Mouse (Mus musculus) forebrain, embryonic 16.5 days (tissue): ENCODE measurements around the gene Vwa3b. TPM values are rescaled to one million over a fixed set of nuclear protein-coding genes. Genes with fewer than 3 reads are reported as not detected.

Experiments
- ATAC-seq: fragments of 200-750 bp; cut with Nextera tagmentation; 2 replicates; pipeline ENCODE4 v1.8.0; 2017; ENCODE audit warnings: mild to moderate bottlenecking, moderate library complexity
- H3K27ac ChIP-seq: fragments of 300-500 bp; sonication (generic); 2 replicates; pipeline ENCODE4 v1.5.1; 2014; ENCODE audit warnings: low read length, control low read depth
- H3K27me3 ChIP-seq: fragments of 300-500 bp; sonication (generic); replicated peaks from 2 replicates; pipeline ENCODE4 v1.6.1; 2014; ENCODE audit warnings: low read length; ENCODE audit not compliant: control insufficient read depth, insufficient read depth
- H3K36me3 ChIP-seq: fragments of 300-500 bp; sonication (generic); 2 replicates; pipeline ENCODE4 v1.6.1; 2014; ENCODE audit not compliant: control insufficient read depth, insufficient read depth
- H3K4me1 ChIP-seq: fragments of 300-500 bp; sonication (generic); replicated peaks from 2 replicates; pipeline ENCODE4 v1.6.1; 2014; ENCODE audit warnings: low read length; ENCODE audit not compliant: control insufficient read depth, insufficient read depth
- H3K4me2 ChIP-seq: fragments of 300-500 bp; sonication (generic); 2 replicates; pipeline ENCODE4 v1.6.1; 2014; ENCODE audit warnings: mild to moderate bottlenecking, low read length, control low read depth
- H3K4me3 ChIP-seq: fragments of 300-500 bp; sonication (generic); replicated peaks from 2 replicates; pipeline ENCODE4 v1.5.1; 2014; ENCODE audit warnings: mild to moderate bottlenecking, low read length, control low read depth
- H3K9ac ChIP-seq: fragments of 300-500 bp; sonication (generic); replicated peaks from 2 replicates; pipeline ENCODE4 v1.6.1; 2014; ENCODE audit warnings: low read depth, low read length, control low read depth
- H3K9me3 ChIP-seq: fragments of 300-500 bp; sonication (generic); 2 replicates; pipeline ENCODE4 v1.6.1; 2016; ENCODE audit warnings: low read length; ENCODE audit not compliant: control insufficient read depth
- WGBS: fragments of 180-500 bp; shearing (Covaris S2); extraction: QIAGEN DNeasy Blood & Tissue Kit; methylation state at CpG from one replicate; pipeline ENCODE4 v1.1.7; 2014; 5-methylcytosine and 5-hydroxymethylcytosine counted together
- polyA plus RNA-seq: library from polyadenylated mRNA; unstranded; fragments of >200 nt; fragmentation: Nextera tagmentation; extraction: Ambion mirVana; gene quantifications from 2 replicates; pipeline ENCODE4 v1.2.1, GENCODE M21; 2015

Gene Vwa3b
- polyA plus RNA-seq, 1 experiment from 2014 or later = 1.9 TPM

DNA sequence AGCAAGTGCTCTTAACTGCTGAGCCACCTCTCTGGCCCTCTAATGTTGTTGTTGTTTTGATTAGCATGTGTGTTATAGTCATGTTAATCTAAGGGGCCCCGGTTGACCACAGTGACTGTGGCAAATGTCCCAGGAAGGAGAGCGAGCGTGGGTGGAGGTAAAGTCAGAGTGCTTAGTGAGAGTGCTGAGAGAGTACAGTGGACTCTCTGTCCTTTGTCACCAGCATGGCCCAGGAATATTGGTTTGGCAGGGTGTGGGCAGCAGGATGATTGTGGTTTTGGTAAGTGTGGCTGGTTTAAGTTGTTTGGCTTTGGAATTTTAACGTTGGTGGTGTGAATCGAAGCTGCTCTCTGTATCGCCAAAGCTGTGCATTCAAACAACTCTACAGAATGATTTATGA lies 470 bp downstream of the Vwa3b start:
- Histone ChIP-seq H3K27ac (no peak overlapping the region), H3K9ac (no peak overlapping the region), H3K4me1 (peaks cover 8% of the 10 kb centered on the region), H3K4me2 (no peak overlapping the region), H3K36me3 (no peaks in the 10 kb centered on the region), H3K9me3 (no peaks in the 10 kb centered on the region), H3K4me3 (no peak overlapping the region), H3K27me3 (no peaks in the 10 kb centered on the region)
- no peak for ATAC-seq
- 79% methylated on average over 6 of the region's 6 CpGs for WGBS

DNA sequence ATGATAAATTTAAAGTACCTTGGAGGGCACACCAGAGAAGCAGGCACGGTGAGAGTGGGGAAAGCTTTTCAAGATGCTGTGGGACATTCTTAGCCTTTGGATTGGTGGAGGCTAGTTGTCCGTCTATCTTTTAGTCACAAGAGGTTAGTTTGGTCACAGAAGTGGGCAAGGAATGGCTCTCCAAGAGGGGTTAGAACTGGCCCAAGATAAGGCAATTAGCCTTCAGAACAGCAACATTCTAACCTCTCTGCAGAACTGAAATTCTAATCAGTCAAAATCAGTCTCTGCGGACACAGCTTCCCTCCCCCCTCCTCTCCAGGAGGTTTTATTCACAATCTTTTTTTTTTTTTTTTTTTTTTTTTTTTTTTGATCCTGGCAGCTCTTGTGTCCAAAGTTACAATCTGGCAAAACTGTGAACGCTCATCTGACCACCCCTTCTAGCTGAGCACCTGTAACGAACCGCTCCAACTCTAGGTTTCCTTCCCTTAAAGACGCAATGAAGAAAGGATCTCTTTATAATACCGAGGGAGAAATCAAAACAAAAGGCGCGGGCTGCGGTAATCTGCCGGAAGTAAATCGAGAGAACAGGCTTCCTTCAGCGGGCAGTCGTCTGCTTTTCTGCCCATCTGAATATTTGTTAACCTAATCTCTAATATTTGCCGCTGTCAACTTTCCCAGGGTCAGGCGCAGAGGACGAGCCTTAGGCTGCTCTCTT lies 2.2 kb downstream of the Vwa3b start:
- H3K4me3 ChIP-seq = peak overlapping the region; percentile 58
- H3K9ac ChIP-seq = peak overlapping the region; percentile 63
- no peaks in the 10 kb centered on the region for H3K36me3 ChIP-seq
- H3K4me2 ChIP-seq = peak overlapping the region; percentile 85
- 4% methylated on average over 18 of the region's 18 CpGs for WGBS
- H3K27ac ChIP-seq = peak overlapping the region; percentile 69
- no peaks in the 10 kb centered on the region for H3K27me3 ChIP-seq
- peak; percentile 49 for ATAC-seq
- no peaks in the 10 kb centered on the region for H3K9me3 ChIP-seq
- H3K4me1 ChIP-seq = peaks cover 8% of the 10 kb centered on the region

GRCm38 (mm10) chr1:37029154-37029907 lies 2.9 kb downstream of the Vwa3b start:
- Histone ChIP-seq H3K4me1 (peaks cover 8% of the 10 kb centered on the region), H3K27me3 (no peaks in the 10 kb centered on the region), H3K4me2 (peak overlapping the region; percentile 85), H3K9ac (peak overlapping the region; percentile 63), H3K4me3 (peak overlapping the region; percentile 58), H3K9me3 (no peaks in the 10 kb centered on the region), H3K36me3 (no peaks in the 10 kb centered on the region), H3K27ac (peak overlapping the region; percentile 69)
- peak; percentile 99 for ATAC-seq
- WGBS = 2% methylated on average over 26 of the region's 26 CpGs

GRCm38 (mm10) chr1:37029942-37030341 lies 3.5 kb downstream of the Vwa3b start:
- no peaks in the 10 kb centered on the region for H3K9me3 ChIP-seq
- no peak for ATAC-seq
- H3K27ac ChIP-seq = no peak overlapping the region
- H3K27me3 ChIP-seq = no peaks in the 10 kb centered on the region
- H3K36me3 ChIP-seq = no peaks in the 10 kb centered on the region
- H3K4me1 ChIP-seq = peaks cover 8% of the 10 kb centered on the region
- 40% methylated on average over 5 of the region's 5 CpGs for WGBS
- no peak overlapping the region for H3K9ac ChIP-seq
- H3K4me2 ChIP-seq = peak overlapping the region; percentile 85; the same call in 1 of the 2 replicates
- no peak overlapping the region for H3K4me3 ChIP-seq

DNA sequence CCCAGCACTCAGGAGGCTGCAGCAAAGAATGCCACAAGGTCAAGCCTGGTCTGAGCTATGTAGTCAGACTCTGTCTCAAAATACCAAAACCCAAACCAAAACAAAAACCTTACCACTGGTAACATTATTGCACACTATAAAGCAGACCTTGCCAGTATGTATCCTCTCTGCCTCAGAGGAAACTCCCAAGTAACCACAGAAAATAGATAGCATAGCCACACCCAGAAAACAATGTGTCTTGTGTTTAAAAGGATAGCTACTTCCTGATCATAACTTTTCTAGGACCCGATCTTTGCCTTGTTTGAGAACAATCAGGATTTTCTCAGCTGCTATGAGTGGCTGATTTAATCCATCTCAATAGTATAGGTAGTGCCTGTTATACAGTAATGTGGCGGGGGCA lies 4.3 kb downstream of the Vwa3b start:
- Histone ChIP-seq H3K9ac (no peak overlapping the region), H3K4me3 (no peak overlapping the region), H3K9me3 (no peaks in the 10 kb centered on the region), H3K36me3 (no peaks in the 10 kb centered on the region), H3K4me1 (peaks cover 8% of the 10 kb centered on the region), H3K27me3 (no peaks in the 10 kb centered on the region), H3K27ac (no peak overlapping the region), H3K4me2 (no peak overlapping the region)
- 74% methylated on average over 2 of the region's 2 CpGs for WGBS
- no peak for ATAC-seq

DNA sequence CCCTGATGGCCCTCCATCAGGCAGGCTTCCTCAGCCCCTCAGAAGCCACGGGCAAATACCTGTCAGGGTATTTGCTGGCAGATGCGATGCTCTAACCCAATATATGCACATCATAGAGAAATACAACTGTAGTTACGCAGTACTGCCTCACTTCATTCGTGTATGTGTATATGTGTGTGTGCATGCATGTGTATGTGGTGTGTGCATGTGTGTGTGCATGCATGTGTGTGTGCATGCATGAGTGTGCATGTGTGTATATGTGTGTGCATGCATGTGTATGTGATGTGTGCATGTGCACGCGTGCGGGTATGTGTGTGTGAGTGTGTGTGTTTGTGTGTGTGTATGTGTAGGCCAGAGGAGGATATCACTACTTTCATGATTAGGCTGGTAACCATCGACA lies 9.5 kb downstream of the Vwa3b start:
- H3K4me2 ChIP-seq = no peak overlapping the region
- no peak for ATAC-seq
- WGBS = 91% methylated on average over 8 of the region's 8 CpGs
- H3K4me1 ChIP-seq = no peaks in the 10 kb centered on the region
- no peak overlapping the region for H3K27ac ChIP-seq
- no peaks in the 10 kb centered on the region for H3K9me3 ChIP-seq
- no peaks in the 10 kb centered on the region for H3K36me3 ChIP-seq
- no peak overlapping the region for H3K9ac ChIP-seq
- no peaks in the 10 kb centered on the region for H3K27me3 ChIP-seq
- no peak overlapping the region for H3K4me3 ChIP-seq

DNA sequence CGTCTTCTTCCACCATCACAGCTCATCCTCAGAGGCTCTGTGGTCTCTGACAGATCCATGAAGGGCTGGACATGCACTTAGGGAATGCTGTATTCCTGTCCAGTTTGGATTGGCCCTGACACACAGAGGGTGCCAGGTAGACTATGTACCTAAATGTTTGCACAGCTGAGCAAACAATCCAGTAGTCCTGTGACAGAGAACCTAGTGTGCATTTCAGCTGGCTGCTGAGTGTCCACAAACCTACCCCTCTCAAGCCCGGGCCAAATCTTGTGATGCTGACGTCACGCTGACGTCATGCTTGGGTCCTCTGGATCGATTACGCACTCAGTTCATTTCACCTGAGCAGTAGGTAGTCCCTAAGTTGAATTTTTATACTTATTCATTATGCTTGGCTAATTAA lies 14.7 kb downstream of the Vwa3b start:
- no peak overlapping the region for H3K4me3 ChIP-seq
- H3K4me1 ChIP-seq = no peaks in the 10 kb centered on the region
- ATAC-seq = no peak
- no peaks in the 10 kb centered on the region for H3K36me3 ChIP-seq
- no peaks in the 10 kb centered on the region for H3K27me3 ChIP-seq
- no peak overlapping the region for H3K27ac ChIP-seq
- H3K4me2 ChIP-seq = no peak overlapping the region
- WGBS = 94% methylated on average over 7 of the region's 7 CpGs
- no peak overlapping the region for H3K9ac ChIP-seq
- no peaks in the 10 kb centered on the region for H3K9me3 ChIP-seq

GRCm38 (mm10) chr1:37041856-37042255 lies 15.5 kb downstream of the Vwa3b start:
- no peak overlapping the region for H3K9ac ChIP-seq
- 94% methylated on average over 5 of the region's 5 CpGs for WGBS

GRCm38 (mm10) chr1:37042769-37043168 lies 16.4 kb downstream of the Vwa3b start:
- no peak overlapping the region for H3K27ac ChIP-seq
- peaks cover 3% of the 10 kb centered on the region; the same call in 1 of the 2 replicates for H3K9me3 ChIP-seq
- H3K4me2 ChIP-seq = no peak overlapping the region
- no peak overlapping the region for H3K9ac ChIP-seq
- ATAC-seq = no peak
- no peaks in the 10 kb centered on the region for H3K27me3 ChIP-seq
- WGBS = 78% methylated on average over 8 of the region's 8 CpGs
- no peaks in the 10 kb centered on the region for H3K36me3 ChIP-seq
- H3K4me3 ChIP-seq = no peak overlapping the region
- H3K4me1 ChIP-seq = no peaks in the 10 kb centered on the region

More at GRCm38 (mm10) chr1:37041856-37042255, 15.5 kb downstream of the Vwa3b start:
- no peak overlapping the region for H3K27ac ChIP-seq
- no peaks in the 10 kb centered on the region for H3K9me3 ChIP-seq
- H3K4me2 ChIP-seq = no peak overlapping the region
- no peaks in the 10 kb centered on the region for H3K36me3 ChIP-seq
- H3K4me1 ChIP-seq = no peaks in the 10 kb centered on the region
- no peaks in the 10 kb centered on the region for H3K27me3 ChIP-seq
- ATAC-seq = no peak
- H3K4me3 ChIP-seq = no peak overlapping the region
